Mouse (Mus musculus) lung, postnatal 0 days (tissue): Measurements from ENCODE around the gene Gm28053. TPM values are rescaled to one million over a fixed set of nuclear protein-coding genes. Genes with fewer than 3 reads are reported as not detected.

Source experiments
- ATAC-seq: fragments of 200-750 bp; cut with Nextera tagmentation; 2 replicates; pipeline ENCODE4 v1.8.0; 2017; ENCODE audit warnings: moderate library complexity
- DNase-seq: peaks from one replicate; pipeline ENCODE4 v3.0.0-alpha.2; 2016; ENCODE audit warnings: low spot score
- H3K27ac ChIP-seq: fragments of 300-500 bp; sonication (generic); 2 replicates; pipeline ENCODE4 v1.5.1; 2014; ENCODE audit warnings: antibody characterized with exemption, mild to moderate bottlenecking, low read length, mixed read lengths
- H3K27me3 ChIP-seq: fragments of 300-500 bp; sonication (generic); replicated peaks from 2 replicates; pipeline ENCODE4 v1.6.1; 2014; ENCODE audit warnings: low read length, mixed read lengths; ENCODE audit not compliant: insufficient read depth
- H3K36me3 ChIP-seq: fragments of 300-500 bp; sonication (generic); 2 replicates; pipeline ENCODE4 v1.6.1; 2014; ENCODE audit warnings: low read length, mixed read lengths; ENCODE audit not compliant: insufficient read depth
- H3K4me1 ChIP-seq: fragments of 300-500 bp; sonication (generic); 2 replicates; pipeline ENCODE4 v1.6.1; 2014; ENCODE audit warnings: antibody characterized with exemption, low read depth, low read length, mixed read lengths; ENCODE audit not compliant: insufficient read depth
- H3K4me2 ChIP-seq: fragments of 300-500 bp; sonication (generic); replicated peaks from 2 replicates; pipeline ENCODE4 v1.6.1; 2014; ENCODE audit warnings: low read depth, mild to moderate bottlenecking, low read length, moderate library complexity, mixed read lengths
- H3K4me3 ChIP-seq: fragments of 300-500 bp; sonication (generic); 2 replicates; pipeline ENCODE4 v1.5.1; 2014; ENCODE audit warnings: low read depth, low read length
- H3K9ac ChIP-seq: fragments of 300-500 bp; sonication (generic); replicated peaks from 2 replicates; pipeline ENCODE4 v1.6.1; 2014; ENCODE audit warnings: low read depth, mild to moderate bottlenecking
- H3K9me3 ChIP-seq: fragments of 300-500 bp; sonication (generic); 2 replicates; pipeline ENCODE4 v1.6.1; 2016; ENCODE audit warnings: low read length, mixed read lengths
- CTCF ChIP-seq: IDR thresholded peaks from 2 replicates; pipeline ENCODE4 v1.5.1; 2016; ENCODE audit warnings: antibody characterized with exemption, mild to moderate bottlenecking
- EP300 ChIP-seq: IDR thresholded peaks from 2 replicates; pipeline ENCODE4 v1.6.1; 2016; ENCODE audit warnings: antibody characterized with exemption, mild to moderate bottlenecking, control low read depth
- WGBS: fragments of 180-500 bp; shearing (Covaris S2); extraction: QIAGEN DNeasy Blood & Tissue Kit; methylation state at CpG from one replicate; pipeline ENCODE4 v1.1.7; 2014; 5-methylcytosine and 5-hydroxymethylcytosine counted together
- polyA plus RNA-seq: library from polyadenylated mRNA; unstranded; fragments of >200 nt; fragmentation: Nextera tagmentation; extraction: Ambion mirVana; gene quantifications from 2 replicates; pipeline ENCODE4 v1.2.1, GENCODE M21; 2015

Gene Gm28053
- polyA plus RNA-seq, 1 experiment from 2014 or later: 2.2 TPM

- Histone ChIP-seq H3K4me2 (peak overlapping the region; percentile 19; the same call in 1 of the 2 replicates), H3K36me3 (no peaks in the 10 kb centered on the region), H3K4me1 (no peaks in the 10 kb centered on the region), H3K9ac (no peak overlapping the region), H3K27me3 (no peaks in the 10 kb centered on the region), H3K4me3 (no peak overlapping the region), H3K9me3 (no peaks in the 10 kb centered on the region), H3K27ac (peak overlapping the region; percentile 9; the same call in 1 of the 2 replicates)
- 61% methylated on average over 2 of the region's 2 CpGs for WGBS
- no peak for TF ChIP-seq CTCF
- no peak for TF ChIP-seq EP300
- ATAC-seq (peak; percentile 53), DNase-seq (no peak)
Observed at GRCm38 (mm10) chr6:48687077-48687476, 31.3 kb upstream of the Gm28053 start.

GRCm38 (mm10) chr6:48689320-48689719 is 29.1 kb upstream of the Gm28053 start:
- DNase-seq (no peak), ATAC-seq (peak; percentile 28)
- H3K4me3 ChIP-seq: no peak overlapping the region
- H3K4me2 ChIP-seq: no peak overlapping the region
- WGBS: 65% methylated on average over 2 of the region's 2 CpGs
- no peak for TF ChIP-seq EP300
- TF ChIP-seq CTCF: no peak
- no peaks in the 10 kb centered on the region for H3K9me3 ChIP-seq
- H3K36me3 ChIP-seq: no peaks in the 10 kb centered on the region
- H3K9ac ChIP-seq: no peak overlapping the region
- H3K27ac ChIP-seq: no peak overlapping the region
- H3K4me1 ChIP-seq: no peaks in the 10 kb centered on the region
- no peaks in the 10 kb centered on the region for H3K27me3 ChIP-seq

- H3K9me3 ChIP-seq: no peaks in the 10 kb centered on the region
- TF ChIP-seq EP300 (no peak), CTCF (no peak)
- no peak for DNase-seq
- no peak overlapping the region for H3K27ac ChIP-seq
- no peak overlapping the region for H3K4me3 ChIP-seq
- no peaks in the 10 kb centered on the region for H3K27me3 ChIP-seq
- no peaks in the 10 kb centered on the region for H3K4me1 ChIP-seq
- H3K9ac ChIP-seq: no peak overlapping the region
- no peak overlapping the region for H3K4me2 ChIP-seq
- ATAC-seq: no peak
- no peaks in the 10 kb centered on the region for H3K36me3 ChIP-seq
- 66% methylated on average over 6 of the region's 6 CpGs for WGBS
Observed at GRCm38 (mm10) chr6:48692962-48693361, 25.4 kb upstream of the Gm28053 start.

GRCm38 (mm10) chr6:48696830-48697554 is 21.4 kb upstream of the Gm28053 start:
- Histone ChIP-seq H3K4me2 (no peak overlapping the region), H3K27ac (peak overlapping the region; percentile 73), H3K9ac (no peak overlapping the region), H3K9me3 (no peaks in the 10 kb centered on the region), H3K4me3 (no peak overlapping the region), H3K36me3 (no peaks in the 10 kb centered on the region), H3K4me1 (0 out of 2 replicates have a peak, but pooled peaks cover 4% of the 10 kb centered on the region), H3K27me3 (no peaks in the 10 kb centered on the region)
- DNase-seq: no peak
- TF ChIP-seq EP300 (no peak), CTCF (no peak)
- WGBS: 71% methylated on average over 4 of the region's 4 CpGs
- ATAC-seq: no peak

GRCm38 (mm10) chr6:48697555-48697930 is 20.9 kb upstream of the Gm28053 start:
- Histone ChIP-seq H3K9me3 (no peaks in the 10 kb centered on the region), H3K27me3 (no peaks in the 10 kb centered on the region), H3K4me3 (no peak overlapping the region), H3K4me1 (0 out of 2 replicates have a peak, but pooled peaks cover 4% of the 10 kb centered on the region), H3K4me2 (no peak overlapping the region), H3K36me3 (no peaks in the 10 kb centered on the region), H3K9ac (no peak overlapping the region), H3K27ac (peak overlapping the region; percentile 73)
- DNase-seq (peak; percentile 53), ATAC-seq (peak; percentile 36)
- TF ChIP-seq EP300: peak; percentile 57
- no peak for TF ChIP-seq CTCF
- WGBS: 11% methylated on average over 1 of the region's 1 CpGs

- Histone ChIP-seq H3K27me3 (no peaks in the 10 kb centered on the region), H3K27ac (peak overlapping the region; percentile 65), H3K4me3 (no peak overlapping the region), H3K9ac (no peak overlapping the region), H3K4me1 (0 out of 2 replicates have a peak, but pooled peaks cover 4% of the 10 kb centered on the region), H3K4me2 (no peak overlapping the region), H3K36me3 (no peaks in the 10 kb centered on the region), H3K9me3 (no peaks in the 10 kb centered on the region)
- DNase-seq (no peak), ATAC-seq (no peak)
- 67% methylated on average over 7 of the region's 7 CpGs for WGBS
- no peak for TF ChIP-seq CTCF
- no peak for TF ChIP-seq EP300
Observed at GRCm38 (mm10) chr6:48698066-48698856, 20.1 kb upstream of the Gm28053 start.
